Mouse (Mus musculus): Measurements from ENCODE around the gene Veph1.

Gene Veph1

GRCm38 (mm10) chr3:66007632-66008401 lies 288.8 kb downstream of the Veph1 start:
- no peak for DNase-seq (ENCODE audit: low spot score)

DNA sequence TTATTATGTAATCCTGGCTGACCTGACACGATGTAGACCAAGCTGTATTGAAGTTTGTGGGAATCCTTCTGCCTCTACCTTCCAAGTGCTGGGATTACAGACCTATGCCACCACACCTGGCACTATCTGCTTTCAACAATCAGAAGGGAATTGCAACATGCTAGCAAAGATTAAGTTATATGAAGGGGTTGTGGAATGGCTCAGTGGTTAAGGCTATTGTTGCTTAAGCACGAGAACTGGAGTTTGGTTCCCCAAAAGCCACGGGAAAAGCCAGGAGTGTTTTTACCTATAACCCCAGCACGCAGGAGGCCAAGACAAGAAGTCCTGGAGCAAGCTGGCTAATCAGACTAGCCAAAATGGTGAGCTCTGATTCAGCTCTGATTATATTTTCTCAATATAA lies 291.6 kb downstream of the Veph1 start:
- no peak for DNase-seq (ENCODE audit: low spot score)

- no peak for DNase-seq (ENCODE audit: low spot score)
Observed at GRCm38 (mm10) chr3:66004220-66004951, 292.3 kb downstream of the Veph1 start.

Data from layer of hippocampus, adult 11-12 months (tissue).